Mouse (Mus musculus): ENCODE data around the gene Sox5. TPM values are rescaled to one million over a fixed set of nuclear protein-coding genes. Genes with fewer than 3 reads are reported as not detected.

The Sox5 gene
- total RNA-seq, 2 experiments from 2014 or later: 15.5 to 16.1 TPM

- DNase-seq (ENCODE audit: low spot score in 2 of 2): no peak
Observed at GRCm38 (mm10) chr6:144491761-144492415, 289.9 kb downstream of the Sox5 start.

DNA sequence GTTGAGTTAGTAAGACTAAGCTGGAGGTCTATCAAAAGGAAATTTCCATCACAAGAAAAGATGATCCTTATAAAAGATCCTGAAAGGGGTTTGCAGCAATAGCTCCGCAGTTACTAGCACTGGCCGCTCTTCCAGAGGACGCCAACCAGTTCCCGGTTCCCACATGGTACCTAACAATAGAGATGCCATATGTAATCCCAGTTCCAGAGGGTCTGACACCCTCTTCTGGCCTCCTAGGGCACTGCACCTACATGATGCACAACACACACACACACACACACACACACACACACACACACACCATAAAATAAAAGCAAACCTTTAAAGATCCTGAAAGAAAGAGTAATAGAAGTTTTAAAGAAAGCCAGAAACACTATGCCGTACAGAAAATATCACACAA is 290.9 kb downstream of the Sox5 start:
- no peak for DNase-seq (ENCODE audit: low spot score in 2 of 2)

DNA sequence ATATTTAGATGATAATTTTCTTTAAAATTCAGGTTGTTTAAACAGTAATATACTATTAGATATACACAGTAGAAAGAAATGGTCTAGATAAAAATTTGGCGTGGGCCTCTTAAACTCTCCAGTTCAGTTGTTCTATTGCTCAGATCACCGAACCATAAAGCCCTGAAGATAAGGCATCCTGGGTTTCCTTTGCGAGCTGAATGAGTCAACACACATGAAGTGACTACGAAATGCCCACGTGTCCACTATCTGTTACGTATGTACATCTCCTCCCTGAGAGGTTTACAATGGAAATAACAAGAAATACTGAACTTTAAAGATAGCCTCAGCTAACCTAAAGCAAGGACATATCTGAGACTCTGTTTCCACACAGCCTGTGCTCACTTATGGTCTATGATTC is 296.2 kb downstream of the Sox5 start:
- DNase-seq (ENCODE audit: low spot score in 2 of 2): no peak

GRCm38 (mm10) chr6:144483166-144483565 is 298.6 kb downstream of the Sox5 start:
- DNase-seq (ENCODE audit: low spot score in 2 of 2): no peak

DNA sequence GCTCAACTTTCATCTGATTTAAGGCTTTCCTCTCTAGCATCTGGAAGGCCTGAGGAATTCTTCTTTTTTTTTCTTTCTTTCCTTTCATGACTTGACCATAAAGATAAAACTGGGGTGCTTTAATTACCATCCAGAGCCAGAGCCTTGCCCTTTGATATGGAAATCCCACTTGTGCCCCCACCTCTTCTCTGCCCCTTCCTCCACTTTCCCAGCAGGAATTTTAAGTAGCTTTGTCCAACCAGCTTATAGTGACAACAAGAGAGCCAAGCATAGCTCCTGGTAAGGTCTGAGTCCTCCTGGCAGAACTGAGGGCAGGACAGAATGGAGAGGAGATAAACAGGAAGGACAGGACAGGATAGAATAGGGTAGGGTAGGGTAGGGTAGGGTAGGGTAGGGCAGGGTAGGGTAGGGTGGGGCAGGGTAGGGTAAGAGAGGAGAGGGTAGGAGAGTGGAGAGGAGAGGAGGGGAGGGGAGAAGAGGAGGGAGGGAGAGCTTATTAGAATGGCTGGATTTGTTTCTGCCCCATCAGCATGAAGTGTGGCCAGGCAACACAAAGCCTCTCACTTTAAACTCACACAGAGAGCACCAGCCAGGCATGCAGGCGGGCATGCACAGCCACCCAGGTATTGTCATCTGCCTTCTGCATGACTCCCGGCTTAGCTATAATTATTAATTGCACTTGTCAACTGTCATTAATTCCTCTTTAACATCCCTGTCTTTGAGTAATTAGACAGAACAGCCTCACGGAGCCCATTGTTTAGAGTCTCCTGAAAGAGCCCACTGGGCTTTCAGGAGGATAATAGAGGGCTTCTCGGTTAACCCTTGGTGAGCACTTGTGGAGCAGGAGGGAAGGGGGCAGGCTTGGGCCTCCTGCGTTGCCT is 300.9 kb downstream of the Sox5 start:
- no peak for DNase-seq (ENCODE audit: low spot score in 2 of 2)

GRCm38 (mm10) chr6:144479861-144480260 is 301.9 kb downstream of the Sox5 start:
- no peak for DNase-seq (ENCODE audit: low spot score in 2 of 2)

DNA sequence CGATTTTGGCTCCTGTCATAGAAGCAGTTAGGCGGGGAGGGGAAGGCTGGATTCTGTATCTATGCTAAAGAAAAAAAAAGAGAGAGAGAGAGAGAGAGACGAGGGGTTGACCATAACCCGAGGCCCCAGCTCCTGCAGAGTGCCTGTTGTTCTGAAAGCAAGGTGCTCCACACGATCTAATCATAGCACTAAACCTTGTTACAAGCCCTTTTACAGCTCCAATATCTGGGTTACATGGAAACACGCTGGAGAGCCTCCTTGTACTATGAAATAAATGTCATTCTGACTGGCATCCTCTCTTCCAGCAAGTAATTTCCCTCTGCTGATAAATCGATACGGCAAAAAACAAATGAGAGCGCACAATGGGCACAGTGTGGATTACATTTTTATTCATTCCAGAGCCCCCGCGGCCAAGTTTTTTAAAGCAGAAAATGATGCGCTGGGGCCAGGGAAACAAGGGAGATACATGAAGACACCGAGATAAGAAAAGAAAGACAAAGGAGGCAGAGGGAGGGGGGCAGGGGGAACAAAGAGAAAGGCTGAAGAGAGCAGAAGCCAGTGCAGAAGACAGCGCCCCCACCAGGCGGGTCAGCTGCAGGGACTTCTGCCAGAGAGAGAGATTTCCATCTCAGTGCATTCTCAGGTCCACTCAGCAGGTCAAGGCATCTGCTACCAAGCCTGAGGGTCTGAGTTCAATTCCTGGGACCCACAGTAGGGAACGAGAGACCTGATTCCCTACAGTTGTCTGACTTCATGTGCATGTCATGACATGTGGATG is 304.3 kb downstream of the Sox5 start:
- DNase-seq (ENCODE audit: low spot score in 2 of 2): no peak

- no peak for DNase-seq (ENCODE audit: low spot score in 2 of 2)
Observed at GRCm38 (mm10) chr6:144473437-144473836, 308.3 kb downstream of the Sox5 start.

GRCm38 (mm10) chr6:144472089-144472900 is 309.5 kb downstream of the Sox5 start:
- DNase-seq (ENCODE audit: low spot score in 2 of 2): no peak

- DNase-seq (ENCODE audit: low spot score in 2 of 2): no peak
Observed at GRCm38 (mm10) chr6:144466711-144467110, 315.1 kb downstream of the Sox5 start.

DNA sequence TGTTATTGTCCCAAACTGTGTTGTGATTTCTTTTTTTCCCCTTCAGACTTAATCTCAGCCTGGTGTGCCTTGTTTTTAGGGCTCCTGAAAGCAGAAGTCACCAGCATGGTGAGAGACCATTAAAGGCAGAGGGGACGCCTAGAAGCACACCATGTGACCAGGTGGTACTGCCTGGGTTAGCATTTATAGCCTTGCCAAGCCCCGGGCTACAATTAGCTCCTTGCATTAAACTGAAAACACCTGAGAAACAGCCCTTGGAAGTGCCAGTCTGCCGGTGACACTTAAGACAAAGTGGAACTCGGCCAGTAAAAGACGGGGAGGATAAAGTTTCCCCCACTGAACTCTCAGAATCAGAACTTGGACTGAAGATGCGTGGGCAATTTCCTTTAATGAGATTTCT is 318.1 kb downstream of the Sox5 start:
- DNase-seq (ENCODE audit: low spot score in 2 of 2): no peak

- DNase-seq (ENCODE audit: low spot score in 2 of 2): no peak
Observed at GRCm38 (mm10) chr6:144463274-144463673, 318.5 kb downstream of the Sox5 start.

DNA sequence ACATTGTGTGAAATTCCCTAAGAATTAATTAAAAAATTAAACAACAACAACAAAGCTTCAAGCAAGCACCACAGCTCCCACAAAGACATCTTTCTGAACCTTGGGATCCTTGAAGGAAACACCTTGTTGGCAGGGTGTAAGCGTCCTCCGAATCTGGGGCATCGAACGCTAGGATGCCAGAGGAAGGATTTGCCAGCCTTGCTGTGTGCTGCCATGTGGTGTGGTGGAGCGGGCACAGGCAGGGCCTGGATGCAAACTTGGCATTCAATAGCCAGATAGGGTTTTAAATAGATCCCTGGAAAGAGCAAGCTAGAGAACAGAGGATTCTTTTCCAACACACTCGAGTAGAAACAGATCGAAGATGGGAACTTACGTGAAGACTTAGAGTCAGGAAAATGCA is 322.3 kb downstream of the Sox5 start:
- DNase-seq (ENCODE audit: low spot score in 2 of 2): no peak

DNA sequence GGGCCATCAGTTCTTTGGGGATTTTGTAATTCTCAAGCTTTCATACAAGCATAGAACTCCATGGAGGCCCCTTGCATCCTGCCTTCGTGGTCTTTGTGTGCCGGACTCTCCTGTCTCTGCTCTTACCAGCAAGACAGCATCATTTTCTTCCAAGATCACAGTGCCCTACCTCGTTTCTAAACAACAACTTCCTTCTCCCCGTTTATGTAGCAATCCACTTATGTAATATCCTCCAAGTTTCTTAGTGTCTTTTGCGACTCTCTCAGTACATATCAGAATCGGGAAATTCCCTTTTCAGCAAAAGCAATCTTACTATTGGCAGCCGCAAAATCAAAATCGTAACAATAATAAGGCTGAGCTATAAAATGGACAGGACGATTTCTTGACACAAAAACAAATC is 324.3 kb downstream of the Sox5 start:
- no peak for DNase-seq (ENCODE audit: low spot score in 2 of 2)

- DNase-seq (ENCODE audit: low spot score in 2 of 2): no peak
Observed at GRCm38 (mm10) chr6:144454291-144455276, 327.2 kb downstream of the Sox5 start.

DNA sequence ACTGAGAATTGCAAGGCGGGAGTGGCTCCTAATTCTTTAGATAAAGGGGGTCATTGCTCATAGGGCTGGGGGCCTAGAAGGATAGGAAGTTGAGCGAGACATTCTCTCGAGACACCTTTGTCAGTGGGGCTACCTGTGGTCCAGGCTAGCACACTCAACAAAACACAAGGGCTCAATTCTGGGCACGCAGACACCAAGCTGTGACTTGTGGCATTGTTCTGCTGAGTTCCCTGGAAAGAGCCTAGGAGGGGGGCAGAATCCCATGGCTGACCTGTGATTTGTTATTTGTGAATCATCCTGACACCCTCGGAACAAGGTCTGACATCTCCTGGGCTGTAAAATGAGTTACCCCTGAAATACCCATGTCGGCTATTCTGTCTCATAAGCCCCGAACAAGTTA is 328.2 kb downstream of the Sox5 start:
- DNase-seq (ENCODE audit: low spot score in 2 of 2): no peak

- DNase-seq (ENCODE audit: low spot score in 2 of 2): no peak
Observed at GRCm38 (mm10) chr6:144453147-144453546, 328.6 kb downstream of the Sox5 start.

- DNase-seq (ENCODE audit: low spot score in 2 of 2): no peak
Observed at GRCm38 (mm10) chr6:144452200-144452977, 329.4 kb downstream of the Sox5 start.

GRCm38 (mm10) chr6:144451631-144452030 is 330.1 kb downstream of the Sox5 start:
- no peak for DNase-seq (ENCODE audit: low spot score in 2 of 2)

All from adrenal gland, postnatal 4 days (tissue).